Mouse (Mus musculus): ENCODE measurements at regions not wholly inside any gene's neighbourhood (a gene's known extent, or its start where the extent isn't known, plus 50 kb on each side); places are given as distances from the start of the nearest gene placed in this dataset.

DNA sequence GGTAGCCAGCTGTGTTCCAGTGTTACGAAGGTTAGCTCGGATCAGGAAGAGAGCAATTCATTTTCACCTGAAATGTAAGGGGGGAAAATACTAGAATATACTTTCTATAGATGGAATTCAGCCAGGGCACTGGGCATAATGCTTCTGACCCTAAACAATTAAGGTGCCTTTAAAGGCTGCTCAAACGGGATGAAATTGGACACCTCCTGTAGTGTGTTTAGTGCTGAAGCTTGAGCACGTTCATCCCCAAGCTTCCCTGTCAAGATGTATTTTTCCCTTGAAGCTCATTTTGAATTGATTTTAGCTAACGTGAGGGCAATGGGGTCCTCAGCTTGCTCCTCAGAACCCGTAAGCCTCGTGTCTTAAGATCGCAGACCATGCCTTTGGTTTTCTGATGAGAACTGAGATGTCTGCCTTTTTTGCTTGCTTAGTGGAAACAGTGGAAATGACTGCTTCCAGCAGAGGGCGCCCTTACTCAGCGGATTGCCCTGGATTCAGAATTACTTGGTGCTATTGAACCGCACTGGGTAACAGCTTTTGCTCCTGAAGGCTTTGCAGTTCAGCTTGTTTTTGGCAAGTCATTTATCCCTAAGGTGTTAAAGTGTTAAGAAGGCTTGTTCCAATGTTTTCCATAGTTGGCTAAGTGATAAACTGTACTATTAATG is 74.6 kb upstream of the Fermt1 start:
- WGBS: 26% methylated on average over 11 of the region's 11 CpGs
- peak; percentile 31 for DNase-seq (ENCODE audit: extremely low read depth, low read depth, low spot score)
- TF ChIP-seq CTCF (IDR thresholded peaks at IDR 0.05; ENCODE audit: low read depth, low read length) (peak; percentile 74; the same call in 1 of the 2 replicates), POLR2A (IDR thresholded peaks at IDR 0.05; ENCODE audit: extremely low read depth, insufficient read depth, low read length) (no peak)
- no peak overlapping the region for H3K9ac ChIP-seq (ENCODE audit: low read depth, low read length)
- no peak overlapping the region for H3K27ac ChIP-seq (replicated peaks; ENCODE audit: insufficient read depth, low read depth, low read length)
- H3K27me3 ChIP-seq (ENCODE audit: control insufficient read depth, insufficient read depth, low read length): no peaks in the 10 kb centered on the region
- no peaks in the 10 kb centered on the region for H3K4me1 ChIP-seq (ENCODE audit: control insufficient read depth, insufficient read depth, low read length)
- H3K36me3 ChIP-seq (ENCODE audit: control insufficient read depth, insufficient read depth, low read length): no peaks in the 10 kb centered on the region
- no peak overlapping the region for H3K4me3 ChIP-seq (ENCODE audit: insufficient read depth, low read depth, low read length)
- H3K79me2 ChIP-seq (ENCODE audit: control insufficient read depth, insufficient read depth, low read length): no peaks in the 10 kb centered on the region

DNA sequence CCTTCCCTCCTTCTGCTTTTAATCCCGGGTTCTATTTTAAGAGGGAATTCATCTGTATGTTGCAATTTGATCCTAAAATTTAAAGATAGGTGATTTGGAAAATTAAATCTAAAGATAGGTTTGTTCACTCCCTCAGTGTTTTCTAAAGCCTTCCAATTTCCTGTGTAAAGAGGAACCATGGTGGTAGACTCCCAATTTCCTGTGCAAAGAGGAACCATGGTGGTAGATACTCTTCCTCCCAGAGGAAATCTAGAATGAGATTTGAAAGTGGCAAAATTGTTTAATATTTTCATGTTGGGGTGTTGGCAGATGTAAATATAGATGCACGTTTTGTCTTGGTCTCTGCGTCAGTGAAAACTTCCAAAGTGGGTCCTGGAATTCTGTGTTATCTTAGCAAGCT is 75.5 kb upstream of the Fermt1 start:
- H3K27me3 ChIP-seq (ENCODE audit: control insufficient read depth, insufficient read depth, low read length): no peaks in the 10 kb centered on the region

DNA sequence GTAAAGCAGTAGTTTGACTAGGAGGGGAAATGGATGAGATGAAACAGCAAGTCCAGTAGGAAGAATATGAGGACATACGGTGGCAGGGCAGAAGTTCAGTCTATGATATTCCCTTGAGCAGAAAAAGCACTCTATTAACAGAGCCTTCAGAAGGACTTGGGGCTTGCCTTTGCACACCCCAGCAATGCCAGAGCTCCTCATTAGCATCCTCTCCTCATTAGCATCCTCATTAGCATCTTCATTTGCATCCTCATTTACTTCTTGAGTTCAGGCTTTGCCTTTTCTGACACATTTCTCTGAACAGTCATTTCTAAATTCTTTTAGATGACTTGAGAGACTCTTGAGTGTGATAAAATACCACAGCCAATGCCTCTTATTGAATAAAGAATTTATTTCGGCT is 81.3 kb upstream of the Fermt1 start:
- WGBS: 92% methylated on average over 2 of the region's 2 CpGs
- Histone ChIP-seq H3K27ac (replicated peaks; ENCODE audit: insufficient read depth, low read depth, low read length) (no peak overlapping the region), H3K9ac (ENCODE audit: low read depth, low read length) (no peak overlapping the region), H3K4me3 (ENCODE audit: insufficient read depth, low read depth, low read length) (no peak overlapping the region), H3K36me3 (ENCODE audit: control insufficient read depth, insufficient read depth, low read length) (no peaks in the 10 kb centered on the region), H3K79me2 (ENCODE audit: control insufficient read depth, insufficient read depth, low read length) (no peaks in the 10 kb centered on the region), H3K27me3 (ENCODE audit: control insufficient read depth, insufficient read depth, low read length) (no peaks in the 10 kb centered on the region), H3K4me1 (ENCODE audit: control insufficient read depth, insufficient read depth, low read length) (no peaks in the 10 kb centered on the region)
- TF ChIP-seq POLR2A (IDR thresholded peaks at IDR 0.05; ENCODE audit: extremely low read depth, insufficient read depth, low read length): no peak
- no peak for TF ChIP-seq CTCF (IDR thresholded peaks at IDR 0.05; ENCODE audit: low read depth, low read length)
- DNase-seq (ENCODE audit: extremely low read depth, low read depth, low spot score): no peak

More for the DNA sequence above, 75.5 kb upstream of the Fermt1 start:
- H3K4me1 ChIP-seq (ENCODE audit: control insufficient read depth, insufficient read depth, low read length): no peaks in the 10 kb centered on the region
- H3K27ac ChIP-seq (replicated peaks; ENCODE audit: insufficient read depth, low read depth, low read length): no peak overlapping the region
- no peak for TF ChIP-seq POLR2A (IDR thresholded peaks at IDR 0.05; ENCODE audit: extremely low read depth, insufficient read depth, low read length)
- no peak for TF ChIP-seq CTCF (IDR thresholded peaks at IDR 0.05; ENCODE audit: low read depth, low read length)
- WGBS: 88% methylated on average over 3 of the region's 3 CpGs
- no peak overlapping the region for H3K9ac ChIP-seq (ENCODE audit: low read depth, low read length)
- H3K4me3 ChIP-seq (ENCODE audit: insufficient read depth, low read depth, low read length): no peak overlapping the region
- no peaks in the 10 kb centered on the region for H3K79me2 ChIP-seq (ENCODE audit: control insufficient read depth, insufficient read depth, low read length)
- H3K36me3 ChIP-seq (ENCODE audit: control insufficient read depth, insufficient read depth, low read length): no peaks in the 10 kb centered on the region
- peak; percentile 12 for DNase-seq (ENCODE audit: extremely low read depth, low read depth, low spot score)

DNA sequence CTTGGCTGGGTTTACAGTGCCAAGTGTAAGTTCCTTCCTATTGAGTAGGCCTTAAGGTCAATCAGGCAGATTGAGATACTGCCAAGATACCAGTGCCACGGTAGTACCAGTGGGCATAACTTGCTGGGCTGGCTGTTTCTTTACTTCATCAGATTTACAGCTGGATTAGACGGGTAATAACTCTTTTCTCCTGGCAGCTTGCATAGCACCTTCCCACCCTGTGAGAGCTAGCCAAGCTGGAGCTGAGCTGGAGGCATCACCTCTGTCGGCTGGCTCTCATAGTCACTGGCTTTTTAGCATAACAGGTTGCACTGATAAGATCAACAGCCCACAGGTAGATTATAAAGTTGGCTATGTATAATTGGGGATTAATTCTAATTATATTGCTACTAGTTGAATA is 89.7 kb upstream of the Fermt1 start:
- Histone ChIP-seq H3K4me1 (ENCODE audit: control insufficient read depth, insufficient read depth, low read length) (no peaks in the 10 kb centered on the region), H3K27ac (replicated peaks; ENCODE audit: insufficient read depth, low read depth, low read length) (no peak overlapping the region), H3K79me2 (ENCODE audit: control insufficient read depth, insufficient read depth, low read length) (no peaks in the 10 kb centered on the region), H3K9ac (ENCODE audit: low read depth, low read length) (no peak overlapping the region), H3K4me3 (ENCODE audit: insufficient read depth, low read depth, low read length) (no peak overlapping the region), H3K36me3 (ENCODE audit: control insufficient read depth, insufficient read depth, low read length) (no peaks in the 10 kb centered on the region), H3K27me3 (ENCODE audit: control insufficient read depth, insufficient read depth, low read length) (no peaks in the 10 kb centered on the region)
- TF ChIP-seq POLR2A (IDR thresholded peaks at IDR 0.05; ENCODE audit: extremely low read depth, insufficient read depth, low read length): no peak
- no peak for TF ChIP-seq CTCF (IDR thresholded peaks at IDR 0.05; ENCODE audit: low read depth, low read length)
- DNase-seq (ENCODE audit: extremely low read depth, low read depth, low spot score): no peak
- WGBS: 79% methylated on average over 3 of the region's 3 CpGs

DNA sequence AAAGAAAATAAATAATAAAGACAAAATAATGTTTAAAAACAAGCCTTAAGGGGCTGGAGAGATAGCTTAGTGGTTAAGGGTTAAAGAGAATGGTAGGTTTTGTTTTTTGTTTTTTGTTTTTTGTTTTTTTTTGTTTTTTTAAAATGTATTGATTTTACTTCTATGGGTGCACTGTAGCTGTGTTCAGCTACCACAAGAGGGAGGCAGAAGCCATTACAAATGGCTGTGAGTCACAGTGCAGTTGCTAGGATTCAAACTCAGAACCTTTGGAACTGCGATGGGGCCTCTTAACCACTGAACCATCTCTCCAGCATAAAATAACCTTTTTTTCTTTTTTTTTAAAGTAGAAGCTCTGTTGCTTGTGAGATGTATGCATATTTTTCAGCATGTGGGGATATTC is 95.0 kb upstream of the Fermt1 start:
- no peak overlapping the region for H3K9ac ChIP-seq (ENCODE audit: low read depth, low read length)
- H3K4me1 ChIP-seq (ENCODE audit: control insufficient read depth, insufficient read depth, low read length): no peaks in the 10 kb centered on the region
- H3K27ac ChIP-seq (replicated peaks; ENCODE audit: insufficient read depth, low read depth, low read length): no peak overlapping the region
- H3K36me3 ChIP-seq (ENCODE audit: control insufficient read depth, insufficient read depth, low read length): no peaks in the 10 kb centered on the region
- no peak for DNase-seq (ENCODE audit: extremely low read depth, low read depth, low spot score)
- 84% methylated on average over 1 of the region's 1 CpGs for WGBS
- no peaks in the 10 kb centered on the region for H3K79me2 ChIP-seq (ENCODE audit: control insufficient read depth, insufficient read depth, low read length)
- no peak for TF ChIP-seq CTCF (IDR thresholded peaks at IDR 0.05; ENCODE audit: low read depth, low read length)
- no peak for TF ChIP-seq POLR2A (IDR thresholded peaks at IDR 0.05; ENCODE audit: extremely low read depth, insufficient read depth, low read length)
- no peaks in the 10 kb centered on the region for H3K27me3 ChIP-seq (ENCODE audit: control insufficient read depth, insufficient read depth, low read length)
- no peak overlapping the region for H3K4me3 ChIP-seq (ENCODE audit: insufficient read depth, low read depth, low read length)

DNA sequence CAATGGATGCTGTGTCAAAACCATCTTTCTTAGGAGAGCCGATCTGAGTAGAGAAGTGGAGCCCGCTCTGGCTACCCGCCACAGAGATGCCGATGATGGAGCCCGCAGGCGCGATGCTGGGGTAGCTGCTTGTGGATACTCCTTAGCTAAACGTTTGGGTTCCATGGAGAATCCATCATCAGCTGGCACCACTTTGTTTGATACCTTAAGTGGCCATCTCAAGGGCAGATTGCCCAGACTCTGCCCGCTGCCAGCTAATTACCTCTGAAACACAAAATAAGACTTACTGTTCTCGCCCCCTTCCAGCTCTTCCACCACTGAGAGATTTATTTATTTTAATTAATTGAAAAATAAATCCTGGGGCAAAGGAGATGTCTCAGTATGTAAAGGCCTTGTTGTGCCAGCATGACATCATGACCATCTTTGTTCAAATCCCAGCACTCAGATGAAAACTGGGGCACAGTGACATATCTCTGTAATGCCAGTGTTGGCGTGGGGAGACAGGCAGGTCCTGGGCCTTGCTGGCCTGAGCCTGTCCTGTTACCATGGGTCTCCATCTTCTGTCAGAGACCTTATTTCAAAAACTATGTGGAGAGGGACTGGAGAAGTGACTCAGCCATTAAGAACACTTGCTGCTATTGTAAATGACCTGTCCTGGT is 132.1 kb upstream of the Fermt1 start:
- 84% methylated on average over 11 of the region's 11 CpGs for WGBS
- no peaks in the 10 kb centered on the region for H3K27me3 ChIP-seq (ENCODE audit: control insufficient read depth, insufficient read depth, low read length)

More for the DNA sequence above, 132.1 kb upstream of the Fermt1 start:
- no peak overlapping the region for H3K4me3 ChIP-seq (ENCODE audit: insufficient read depth, low read depth, low read length)
- DNase-seq (ENCODE audit: extremely low read depth, low read depth, low spot score): no peak
- H3K27ac ChIP-seq (replicated peaks; ENCODE audit: insufficient read depth, low read depth, low read length): no peak overlapping the region
- TF ChIP-seq POLR2A (IDR thresholded peaks at IDR 0.05; ENCODE audit: extremely low read depth, insufficient read depth, low read length) (no peak), CTCF (IDR thresholded peaks at IDR 0.05; ENCODE audit: low read depth, low read length) (no peak)
- no peak overlapping the region for H3K9ac ChIP-seq (ENCODE audit: low read depth, low read length)
- no peaks in the 10 kb centered on the region for H3K36me3 ChIP-seq (ENCODE audit: control insufficient read depth, insufficient read depth, low read length)
- H3K4me1 ChIP-seq (ENCODE audit: control insufficient read depth, insufficient read depth, low read length): no peaks in the 10 kb centered on the region
- H3K79me2 ChIP-seq (ENCODE audit: control insufficient read depth, insufficient read depth, low read length): no peaks in the 10 kb centered on the region
